Mouse (Mus musculus) C2C12 (cell line): Measurements from ENCODE around the gene Arhgef39.

Source experiments
- CEBPB ChIP-seq: IDR thresholded peaks from one replicate; pipeline ENCODE4 v1.6.1; 2011; ENCODE audit warnings: low read depth, mild to moderate bottlenecking, control low read depth, moderate library complexity
- CTCF ChIP-seq: IDR thresholded peaks from one replicate; pipeline ENCODE4 v1.5.1; 2011; ENCODE audit not compliant: control insufficient read depth, insufficient read depth, insufficient read length
- FOSL1 ChIP-seq: IDR thresholded peaks from one replicate; pipeline ENCODE4 v1.8.0; 2011; ENCODE audit warnings: mild to moderate bottlenecking, low read length; ENCODE audit not compliant: poor library complexity, insufficient read depth, severe bottlenecking
- MAX ChIP-seq: IDR thresholded peaks from one replicate; pipeline ENCODE4 v1.6.1; 2011; ENCODE audit warnings: mild to moderate bottlenecking, control low read depth
- MYOD1 ChIP-seq: IDR thresholded peaks from one replicate; pipeline ENCODE4 v1.6.1; 2011; ENCODE audit warnings: low read depth; ENCODE audit not compliant: control insufficient read depth, insufficient read length
- MYOG ChIP-seq: IDR thresholded peaks from one replicate; pipeline ENCODE4 v1.6.1; 2011; ENCODE audit not compliant: control insufficient read depth, insufficient read length; ENCODE audit errors: extremely low read depth
- USF1 ChIP-seq: IDR thresholded peaks from one replicate; pipeline ENCODE4 v1.6.1; 2011; ENCODE audit warnings: low read depth, mild to moderate bottlenecking, control low read depth, moderate library complexity

GRCm38 (mm10) chr4:43466872-43467271 is 32.6 kb downstream of the Arhgef39 start:
- TF ChIP-seq CTCF (no peak), USF1 (no peak), MYOG (no peak), MAX (no peak), CEBPB (no peak), MYOD1 (no peak), FOSL1 (no peak)
